Mouse (Mus musculus) cerebellum, postnatal 4 days (tissue): Measurements from ENCODE around the gene Gm42688.

Experiments
- DNase-seq, 2 experiments: peaks; one replicate each; pipeline ENCODE4 v3.0.0; 2022; ENCODE audit warnings: low spot score in 2 of 2, mixed read lengths in 1 of 2

Gene Gm42688

DNA sequence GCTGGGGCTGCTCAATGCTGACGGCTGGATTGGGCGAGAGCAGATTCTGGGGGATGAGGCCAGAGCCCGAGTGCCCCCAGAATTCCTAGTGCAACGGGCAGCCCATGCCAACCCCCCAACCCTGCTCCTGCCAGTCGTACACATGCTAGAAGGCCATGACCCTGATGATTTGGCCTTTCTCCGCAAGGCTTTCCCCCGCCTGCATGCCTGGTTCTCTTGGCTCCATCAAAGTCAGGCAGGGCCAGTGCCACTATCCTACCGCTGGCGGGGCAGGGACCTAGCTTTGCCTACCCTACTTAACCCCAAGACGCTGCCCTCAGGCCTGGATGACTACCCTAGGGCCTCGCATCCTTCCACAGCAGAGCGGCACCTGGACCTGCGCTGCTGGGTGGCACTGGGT lies 16.2 kb downstream of the Gm42688 start:
- DNase-seq: no peak

DNA sequence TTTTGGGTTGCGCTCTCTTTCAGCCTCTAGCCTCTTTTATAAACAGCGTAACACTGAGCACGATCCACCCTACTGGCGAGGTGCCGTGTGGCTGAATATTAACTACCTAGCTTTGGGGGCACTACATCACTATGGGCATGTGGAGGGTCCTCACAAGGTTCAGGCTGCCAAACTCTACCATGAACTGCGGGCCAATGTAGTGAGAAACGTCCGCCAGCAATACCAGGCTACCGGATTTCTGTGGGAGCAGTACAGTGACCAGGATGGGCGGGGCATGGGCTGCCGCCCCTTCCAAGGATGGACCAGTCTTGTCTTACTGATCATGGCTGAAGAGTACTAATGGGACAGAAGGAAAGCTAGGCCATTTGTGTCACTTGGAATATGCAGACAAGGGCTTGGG lies 17.0 kb downstream of the Gm42688 start:
- no peak for DNase-seq

DNA sequence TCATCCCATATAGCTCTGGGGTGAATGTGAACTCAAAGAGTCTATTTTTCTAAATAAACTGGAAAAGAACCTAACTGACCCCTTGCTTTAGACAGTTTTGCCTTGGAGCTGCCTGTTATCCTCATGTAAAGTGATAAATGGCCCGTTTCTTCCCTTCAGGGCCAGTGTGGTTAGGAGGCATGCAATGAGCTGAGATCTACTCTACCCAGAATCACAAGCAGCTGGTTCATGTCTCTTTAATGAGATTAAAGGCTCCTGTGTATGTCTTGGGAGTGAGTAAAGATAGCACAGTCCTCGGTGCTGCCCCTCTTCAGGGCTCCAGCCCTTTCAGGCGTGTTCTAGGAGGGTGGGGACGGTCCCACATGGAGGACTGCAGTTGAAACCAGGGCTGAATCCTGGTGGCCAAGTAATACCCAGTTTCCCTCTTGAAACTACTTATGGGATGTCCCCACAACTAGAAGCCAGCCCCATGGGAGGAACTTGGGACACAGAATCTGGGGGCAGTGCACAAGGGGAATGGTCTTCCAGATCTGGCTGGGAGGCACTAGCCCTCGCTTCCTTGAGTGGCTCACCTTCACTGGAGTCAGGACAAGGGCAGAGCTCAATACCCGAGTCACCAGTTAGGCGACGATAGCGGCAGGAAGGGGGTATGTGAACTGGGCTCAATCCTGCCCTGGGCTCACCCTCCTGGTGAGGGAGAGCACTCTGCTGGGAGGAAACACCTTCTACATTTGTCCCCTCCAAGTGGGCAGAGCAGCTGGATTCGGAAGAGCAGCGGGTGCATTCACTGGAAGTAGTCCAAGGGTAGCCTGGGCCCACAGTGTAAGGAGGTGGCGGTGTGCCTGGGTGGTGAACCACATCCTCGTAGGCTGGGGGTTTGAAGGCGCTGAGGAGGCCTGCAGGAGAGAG lies 17.7 kb downstream of the Gm42688 start:
- no peak for DNase-seq

DNA sequence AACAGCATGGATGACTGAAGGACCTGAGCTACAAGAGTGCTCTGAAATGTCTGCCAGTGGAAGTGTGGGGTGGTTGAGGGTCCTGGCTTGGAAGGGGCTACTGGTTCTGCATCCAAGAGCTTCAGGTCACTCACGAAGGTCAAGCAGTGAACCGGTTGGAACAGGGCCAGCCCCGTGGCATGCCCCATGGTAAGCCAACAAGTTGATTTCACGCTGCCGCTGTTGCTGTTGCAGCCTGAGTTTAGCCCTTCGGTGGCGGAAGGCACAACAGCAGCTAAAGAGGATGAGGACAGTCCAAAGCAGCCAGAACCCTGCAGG lies 18.3 kb downstream of the Gm42688 start:
- no peak for DNase-seq

DNA sequence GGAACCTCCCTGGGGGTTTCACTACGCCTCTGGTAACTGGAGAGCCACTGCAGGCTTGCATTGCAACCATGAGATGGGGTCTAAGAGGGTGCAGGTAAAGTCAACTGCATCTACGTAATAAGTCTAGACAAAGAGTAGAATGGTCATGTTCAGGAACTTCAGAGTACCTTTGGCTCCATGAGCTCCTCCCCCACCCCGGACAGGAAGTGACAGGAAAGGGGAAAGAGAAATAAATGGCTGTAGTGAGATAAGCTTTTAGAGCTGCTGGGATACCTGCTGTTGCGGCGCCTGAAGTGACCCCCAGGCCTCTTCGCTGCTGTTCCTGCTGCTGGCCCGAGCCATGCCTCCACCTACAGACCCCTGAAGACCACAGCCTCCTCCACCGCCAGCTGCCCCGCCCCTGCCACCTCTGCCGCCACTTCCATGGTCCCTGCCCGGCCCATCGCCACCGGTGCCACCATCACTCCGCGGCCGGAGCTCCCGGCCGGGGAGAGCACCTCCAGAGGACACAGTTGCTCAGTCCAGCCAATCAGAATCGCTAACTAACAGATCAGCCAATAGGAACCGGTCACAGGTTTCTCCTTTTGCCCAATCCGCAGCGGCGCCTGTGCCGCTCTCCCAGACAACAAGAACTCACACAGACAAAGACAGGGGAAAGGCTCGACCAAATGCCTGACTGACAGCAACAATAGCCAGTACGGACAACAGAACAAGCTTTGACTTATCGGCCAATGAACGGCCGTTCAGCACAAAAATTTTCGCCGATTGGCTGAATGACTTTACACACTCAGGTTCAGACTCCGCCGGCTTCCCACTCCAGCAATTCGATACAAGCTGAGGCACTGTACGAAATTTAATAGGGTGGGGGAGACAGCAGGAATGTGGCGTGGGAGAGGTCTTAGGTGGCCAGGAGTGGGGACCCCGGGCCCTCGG lies 19.8 kb downstream of the Gm42688 start, which contains the start of gene Wbp1:
Wbp1 (minus strand) TSS at position 630 of the 933 bp plus-strand sequence.
- peak; percentile 72 to 89 for DNase-seq

DNA sequence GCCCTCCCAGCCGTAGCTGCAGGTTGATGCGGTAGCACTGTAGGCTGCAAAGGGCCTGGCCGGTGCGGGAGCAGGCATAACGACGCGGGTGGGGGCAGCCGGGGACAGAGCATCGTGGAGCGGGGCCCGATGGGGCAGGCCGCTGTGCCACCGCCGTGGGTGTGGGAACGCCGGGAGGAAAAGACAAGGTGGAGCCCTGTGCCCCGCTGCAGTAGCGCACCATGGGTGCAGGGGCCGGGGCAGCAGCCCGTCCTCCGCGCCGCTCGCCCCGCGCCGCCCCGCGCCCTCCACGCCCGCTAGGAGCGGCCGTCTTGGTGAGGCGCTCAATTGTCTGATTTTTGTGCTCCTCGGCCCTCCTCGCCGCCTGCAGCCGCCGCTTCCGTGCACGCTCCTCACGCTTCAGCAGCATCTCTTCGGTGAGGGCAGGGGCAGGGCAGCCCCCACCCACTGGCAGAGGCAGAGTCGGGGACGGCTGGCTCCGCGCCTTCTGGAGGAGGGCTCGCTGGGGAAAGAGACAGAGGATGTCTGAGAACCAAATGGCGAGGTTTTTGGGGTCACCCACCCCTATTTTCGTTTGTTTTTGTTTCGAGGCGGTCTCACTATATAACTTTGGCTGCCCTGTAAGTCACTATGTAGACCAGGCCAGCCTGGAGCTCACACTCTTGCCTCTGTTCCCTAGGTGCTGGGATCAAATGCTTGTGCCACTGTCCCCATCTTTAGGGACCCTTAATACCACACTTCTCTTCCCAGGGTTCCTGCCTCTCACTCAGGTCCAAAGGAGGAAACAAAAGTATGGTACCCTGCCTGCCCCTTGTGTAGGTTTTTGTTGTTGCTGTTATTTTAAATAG lies 20.7 kb downstream of the Gm42688 start:
- peak; percentile 36 to 50 for DNase-seq

DNA sequence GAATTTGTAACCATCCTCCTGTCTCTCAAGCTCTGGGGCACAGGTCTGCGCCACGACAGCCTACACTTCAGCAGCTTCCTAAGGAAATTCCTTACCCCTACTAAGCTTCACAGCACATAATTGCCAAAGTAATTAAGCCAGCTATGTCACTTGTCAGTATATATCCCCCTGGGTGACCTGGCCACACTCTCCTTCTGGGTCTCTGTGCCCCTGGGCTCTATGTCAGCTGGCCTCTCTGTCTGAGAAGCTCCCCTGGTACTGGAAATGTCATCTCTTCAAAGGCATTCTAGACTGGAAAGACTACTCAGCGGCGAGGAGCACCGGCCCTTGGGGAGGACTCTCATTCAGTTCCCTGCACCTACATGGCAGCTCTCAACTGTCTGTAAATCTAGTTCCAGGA lies 21.5 kb downstream of the Gm42688 start:
- no peak for DNase-seq

DNA sequence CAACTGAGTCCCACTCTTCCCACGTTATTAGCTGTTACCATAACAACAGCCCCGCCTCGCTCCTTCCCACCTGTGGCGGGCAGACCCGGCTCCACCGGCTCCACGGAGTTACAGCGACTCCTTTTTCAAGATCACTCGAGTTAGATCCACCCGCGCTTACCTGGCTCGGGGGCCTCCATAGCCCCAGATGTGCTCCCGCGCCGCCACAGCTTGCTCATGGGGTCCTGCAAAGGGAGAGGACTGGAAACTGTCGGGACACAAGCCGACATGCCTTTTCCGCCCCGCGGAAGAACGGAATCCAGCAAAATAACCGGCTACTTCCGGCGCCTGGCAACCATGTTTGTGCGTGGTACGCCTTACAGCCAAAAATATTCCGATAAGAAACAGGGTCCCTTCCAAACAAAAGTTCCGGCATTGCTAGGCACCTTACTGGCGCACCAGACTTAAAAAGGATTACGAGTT lies 23.5 kb downstream of the Gm42688 start:
- peak; percentile 64 to 87 for DNase-seq

DNA sequence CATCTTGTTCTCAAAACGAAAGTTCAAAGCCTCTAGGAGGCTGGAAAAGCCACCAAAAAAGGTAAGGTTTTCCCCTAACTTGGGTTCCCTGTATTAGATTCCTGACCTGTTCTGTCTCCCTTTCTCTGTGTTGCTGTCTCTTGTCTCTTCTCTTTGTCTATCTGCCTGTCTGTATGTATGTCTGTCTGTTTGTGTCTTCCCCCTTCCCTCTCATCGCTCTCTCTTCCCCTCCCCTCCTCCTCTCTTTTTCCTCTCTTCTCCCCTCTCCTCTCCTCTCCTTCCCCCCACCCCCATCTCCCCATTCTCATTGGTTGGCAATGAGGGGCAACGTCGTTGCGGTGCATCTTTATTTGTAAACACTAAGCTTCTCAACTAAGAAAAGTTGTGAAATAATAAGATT lies 23.9 kb downstream of the Gm42688 start, which contains the start of gene Ino80b:
Ino80b (minus strand) TSS at position 101 of the 400 bp plus-strand sequence.
- no peak for DNase-seq

DNA sequence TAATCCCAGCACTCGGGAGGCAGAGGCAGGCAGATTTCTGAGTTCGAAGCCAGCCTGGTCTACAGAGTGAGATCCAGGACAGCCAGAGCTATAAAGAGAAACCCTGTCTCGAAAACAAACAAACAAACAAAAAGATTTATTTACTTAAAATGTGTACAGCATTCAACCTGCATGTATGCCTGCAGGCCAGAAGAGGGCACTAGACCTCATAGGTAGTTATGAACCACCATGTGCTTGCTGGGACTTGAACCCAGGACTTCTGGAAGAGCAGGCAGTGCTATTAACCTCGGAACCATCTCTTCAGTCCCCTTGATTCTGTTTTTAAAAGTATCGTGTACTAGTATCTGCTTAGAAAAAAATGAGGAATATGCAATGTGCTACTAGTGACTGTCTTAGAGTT lies 26.0 kb downstream of the Gm42688 start:
- no peak for DNase-seq

DNA sequence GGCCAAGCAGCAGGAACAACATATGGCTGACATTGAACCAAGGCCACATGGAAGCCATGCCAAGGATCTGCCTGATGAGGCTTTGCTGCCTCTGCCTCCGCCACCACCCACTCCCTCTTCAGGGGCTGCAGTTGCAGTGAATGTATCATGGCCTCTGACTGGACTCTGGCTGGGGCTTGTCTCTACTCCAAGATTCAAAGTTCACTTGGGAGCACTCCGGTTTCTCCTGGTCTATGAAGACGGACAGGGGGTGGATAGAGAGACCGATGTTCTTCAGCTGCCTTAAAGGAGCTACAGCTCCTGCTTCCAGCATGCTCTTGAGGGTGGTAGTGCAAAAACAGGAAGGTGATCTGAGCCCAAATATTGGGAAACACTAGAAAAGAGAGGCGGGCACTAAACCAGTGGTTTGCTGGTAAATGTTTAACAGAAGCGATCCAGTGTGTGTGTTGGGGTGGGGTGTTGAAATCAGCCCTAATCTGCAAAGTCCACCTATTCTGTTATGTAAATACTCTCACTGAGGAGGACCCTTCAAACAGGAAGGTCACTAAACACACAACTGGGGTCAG lies 30.1 kb downstream of the Gm42688 start:
- DNase-seq: no peak

DNA sequence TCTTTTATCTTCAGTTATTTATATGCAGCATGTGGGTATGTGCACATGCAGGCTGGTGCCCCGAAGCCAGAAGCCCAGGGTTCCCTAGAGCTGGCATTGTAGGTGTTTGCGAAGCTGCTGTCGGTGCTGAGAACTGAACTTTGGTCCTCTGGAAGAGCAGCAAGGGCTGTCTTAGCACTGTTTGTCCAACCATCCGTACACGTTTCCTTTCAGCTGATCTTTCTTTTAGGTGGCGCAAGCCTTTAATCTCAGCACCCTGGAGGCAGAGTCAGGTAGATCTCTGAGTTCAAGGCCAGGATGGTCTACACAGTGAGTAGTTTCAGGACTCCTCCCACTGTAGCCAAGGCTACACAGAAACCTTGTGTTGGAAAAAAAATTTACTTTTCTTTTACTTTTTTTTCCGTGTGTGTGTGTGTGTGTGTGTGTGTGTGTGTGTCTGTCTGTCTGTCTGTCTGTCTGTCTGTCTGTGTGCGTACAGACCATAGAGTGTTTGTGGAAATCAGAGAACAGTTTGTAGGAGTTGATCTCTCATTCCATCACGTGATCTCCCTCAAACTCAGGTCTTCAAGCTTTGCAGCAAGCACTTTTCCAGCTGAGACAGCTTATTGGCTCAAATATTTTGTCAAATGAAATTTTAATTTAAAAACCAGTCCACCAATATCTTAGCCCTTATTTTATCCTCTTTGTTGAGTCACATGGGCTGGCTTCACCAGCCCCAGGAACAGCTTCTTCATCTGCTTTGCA lies 30.9 kb downstream of the Gm42688 start:
- no peak for DNase-seq

DNA sequence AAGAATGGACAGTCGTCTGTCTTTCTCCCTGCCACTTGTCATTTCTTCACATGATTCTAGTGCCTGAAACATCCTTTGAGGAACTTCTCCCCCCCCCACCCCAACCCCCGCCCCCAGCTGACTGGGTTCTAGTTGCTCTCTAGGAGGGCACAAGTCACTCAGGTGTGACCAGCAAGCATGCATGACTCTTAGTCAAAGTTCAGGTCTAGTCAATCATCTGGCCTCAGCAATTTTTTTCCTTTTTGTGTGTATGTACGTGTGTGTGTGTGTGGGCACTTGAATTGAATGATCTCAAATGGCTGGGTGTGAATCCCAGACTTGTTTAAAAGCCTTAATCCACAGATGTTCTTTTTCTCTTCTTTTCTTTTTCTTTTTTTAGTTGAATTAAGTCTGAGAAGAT lies 32.8 kb downstream of the Gm42688 start:
- DNase-seq: no peak

DNA sequence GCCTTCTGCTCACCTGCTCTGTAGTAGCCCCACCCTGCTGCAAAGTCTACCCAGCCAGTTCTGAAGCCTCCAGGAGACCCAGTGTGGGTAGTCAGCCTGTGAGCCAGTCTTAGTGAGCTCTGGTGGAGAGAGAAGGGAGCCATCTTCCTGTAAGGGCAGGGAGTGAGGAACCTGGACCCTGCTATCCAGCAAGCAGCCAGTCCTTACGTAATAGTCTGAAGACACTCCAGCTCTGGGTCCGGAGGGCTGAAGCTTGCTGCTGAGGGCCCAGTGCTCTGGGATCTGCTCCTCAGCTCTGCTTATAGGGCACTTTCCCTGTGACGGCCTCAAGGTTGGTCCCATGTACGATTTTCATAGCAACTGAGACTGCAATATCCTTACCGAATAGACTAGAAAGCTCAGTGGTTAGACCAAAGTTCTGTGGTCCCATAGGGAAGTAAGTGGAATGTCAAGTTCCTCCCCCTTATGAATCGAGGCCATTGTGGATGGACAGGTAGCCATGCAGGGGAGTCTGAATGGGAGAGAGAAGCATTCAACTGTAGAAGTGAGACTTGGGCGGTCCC lies 33.6 kb downstream of the Gm42688 start, which contains the start of gene Rtkn:
Rtkn (plus strand) TSS at position 513 of the 563 bp plus-strand sequence.
- no peak for DNase-seq

DNA sequence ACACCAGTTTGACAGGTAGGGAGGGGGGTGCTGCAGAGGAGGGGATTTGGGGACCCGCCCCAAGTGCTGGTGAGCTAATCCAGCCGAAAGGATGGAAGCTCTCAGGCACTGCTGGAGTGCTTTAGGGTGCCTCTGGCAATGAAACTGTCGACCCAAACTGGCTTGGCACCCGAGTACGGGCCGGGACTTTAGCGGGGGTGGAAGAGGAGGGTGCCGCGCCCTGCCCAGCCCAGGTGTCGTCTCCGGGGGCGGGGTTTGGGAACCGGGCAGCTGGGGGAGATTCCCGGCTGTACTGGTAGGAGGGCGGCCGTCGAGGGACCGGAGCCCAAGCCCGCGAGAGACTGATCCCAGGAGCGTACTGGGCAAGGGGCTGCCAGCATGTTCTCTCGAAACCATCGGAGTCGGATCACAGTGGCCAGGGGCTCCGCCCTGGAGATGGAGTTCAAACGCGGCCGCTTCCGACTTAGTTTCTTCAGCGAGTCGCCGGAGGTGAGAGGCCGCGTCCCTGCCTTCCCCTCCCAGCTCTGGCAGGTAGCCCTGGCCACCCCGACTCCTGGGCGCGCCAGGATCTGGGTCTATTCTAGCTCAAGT lies 34.2 kb downstream of the Gm42688 start:
- no peak for DNase-seq

DNA sequence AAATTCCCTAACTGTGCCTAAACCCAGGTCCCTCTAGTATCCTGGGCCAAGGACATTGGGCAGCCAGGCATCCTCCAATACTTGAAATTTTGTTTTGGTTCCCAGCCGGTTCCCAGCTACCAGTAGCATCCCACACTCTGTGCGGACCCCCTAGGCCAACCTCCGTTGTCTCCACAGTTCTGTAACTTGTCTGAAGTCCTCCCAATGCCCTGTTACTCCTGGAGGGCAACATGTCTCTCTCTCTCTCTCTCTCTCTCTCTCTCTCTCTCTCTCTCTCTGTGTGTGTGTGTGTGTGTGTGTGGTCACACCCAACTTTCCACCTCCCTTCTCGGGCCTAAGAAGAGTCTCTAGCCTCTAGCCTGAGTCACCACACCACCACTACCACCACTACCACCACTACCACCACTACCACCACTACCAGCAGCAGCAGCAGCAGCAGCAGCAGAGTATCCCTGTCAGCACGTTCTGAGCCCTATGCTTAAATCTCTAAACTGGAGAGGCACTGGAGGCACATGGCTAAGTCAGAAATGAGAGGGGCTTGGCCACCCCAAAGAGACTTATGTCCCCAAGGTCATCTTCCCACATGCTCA lies 35.0 kb downstream of the Gm42688 start:
- DNase-seq: no peak

DNA sequence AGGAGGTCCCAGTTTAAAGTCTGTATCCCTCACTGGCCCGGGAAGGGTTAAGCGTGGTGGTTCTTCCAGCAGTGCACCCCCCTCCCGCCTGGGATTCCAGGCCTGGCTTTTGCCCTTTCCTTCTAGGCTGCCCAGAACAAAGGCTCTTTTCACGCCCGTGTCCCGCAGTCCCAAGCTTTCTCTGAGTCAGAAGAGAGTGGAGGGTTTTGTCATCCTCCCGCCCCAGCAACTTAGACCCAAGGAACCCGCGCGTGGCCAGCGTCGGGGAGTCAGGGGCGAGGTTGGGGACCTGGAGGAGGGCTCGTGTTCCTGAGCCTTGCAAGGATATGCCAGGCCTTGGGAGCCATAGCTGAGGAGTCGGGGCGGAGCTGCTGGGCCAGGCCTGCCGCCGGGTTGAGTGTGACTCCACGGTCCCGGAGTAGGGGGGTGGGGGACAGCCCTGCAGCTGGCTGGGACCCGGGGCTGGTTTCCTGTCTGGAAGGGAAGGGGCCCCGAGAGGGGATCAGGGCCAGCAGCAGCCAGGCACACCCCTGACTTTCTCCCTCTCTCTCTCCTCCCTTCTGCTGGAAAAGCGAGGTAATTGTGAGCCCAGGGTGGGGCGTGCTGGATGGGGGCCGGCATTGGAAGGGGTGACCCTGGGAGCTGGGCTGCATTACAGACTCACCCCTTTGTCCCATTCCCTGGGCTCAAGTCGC lies 35.6 kb downstream of the Gm42688 start:
- DNase-seq: peak in 1 of 2 experiments; percentile 56

DNA sequence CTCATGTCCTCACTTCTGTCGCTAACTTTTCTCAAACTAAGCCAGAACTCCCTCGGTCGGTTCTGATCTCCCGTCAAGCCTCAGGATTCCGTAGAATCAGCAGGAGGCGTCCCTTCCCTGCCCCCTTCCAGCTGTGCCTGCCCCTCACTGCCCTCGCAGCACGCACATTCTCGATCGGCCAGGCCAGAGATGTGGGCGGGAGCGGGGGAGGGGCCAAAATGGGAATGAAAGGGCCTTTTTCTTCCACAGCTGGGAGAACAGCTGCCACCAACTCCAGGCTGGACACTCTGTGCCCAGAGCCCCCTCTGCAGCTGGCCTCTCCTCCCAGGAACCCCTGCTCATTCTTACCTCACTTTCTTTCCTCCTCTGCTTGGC lies 36.1 kb downstream of the Gm42688 start:
- DNase-seq: no peak

DNA sequence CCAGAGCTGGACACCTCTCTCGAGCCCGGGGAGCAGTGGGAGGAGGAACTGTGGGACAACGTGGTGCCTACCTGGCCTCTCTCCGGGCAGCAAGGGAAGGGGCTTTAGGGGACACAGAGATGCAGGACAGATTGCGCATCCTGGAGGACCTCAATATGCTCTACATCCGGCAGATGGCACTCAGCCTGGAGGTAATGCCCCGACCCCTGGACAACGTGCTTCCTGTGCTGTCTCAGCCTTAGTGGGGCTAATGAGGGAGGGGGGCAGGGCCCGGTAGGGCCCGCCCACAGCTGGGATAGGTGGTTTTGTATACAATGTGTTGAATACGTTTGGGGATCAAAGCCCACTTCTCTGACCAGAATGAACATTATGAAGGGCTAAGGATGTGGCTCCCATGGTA lies 36.6 kb downstream of the Gm42688 start:
- no peak for DNase-seq
